Comparison of ENCODE assay signal across 8 mouse cellular contexts in genomic region chr7:45567780-45568516, GRCm38 (mm10). TPM values are rescaled to one million over a fixed set of nuclear protein-coding genes. Genes with fewer than 3 reads are reported as not detected.
A peak's percentile ranks its signal among the peaks of the same experiment; 100 is the strongest.
DNase-seq lines count a peak whose midpoint lies in the region; ATAC-seq lines count a peak whose summit lies in the region.

No protein-coding gene starts in this region.

- H3K4me2 ChIP-seq in hindbrain, embryonic 12.5 days (replicated peaks), result peak overlapping the region; percentile 82

- no peaks in the 10 kb centered on the region for H3K36me3 ChIP-seq in hindbrain, embryonic 12.5 days

- under 1% methylated on average over 24 of the region's 24 CpGs for WGBS in hindbrain, embryonic 12.5 days

- peaks cover 30% of the 10 kb centered on the region for H3K4me1 ChIP-seq in hindbrain, embryonic 12.5 days

- H3K9ac ChIP-seq in hindbrain, embryonic 12.5 days, result peak overlapping the region; percentile 61

- peak; percentile 94 for ATAC-seq in hindbrain, embryonic 12.5 days (ENCODE audit: low FRiP score)

- peak overlapping the region; percentile 47 for H3K4me3 ChIP-seq in hindbrain, embryonic 12.5 days

- H3K27me3 ChIP-seq in hindbrain, embryonic 12.5 days, result no peaks in the 10 kb centered on the region

- peak; percentile 85 for DNase-seq in T-cell, adult 2 months (ENCODE audit: low spot score)
- DNase-seq in cerebellum, postnatal 25 days, result peak; percentile 88 to 95
- peak; percentile 81 to 83 for DNase-seq in frontal cortex, postnatal 14 days (ENCODE audit: low spot score in 2 of 2)
- peak; percentile 77 to 86 for DNase-seq in layer of hippocampus, postnatal 14 days (ENCODE audit: low spot score in 2 of 2)
- DNase-seq in lung, postnatal 10 days, result peak; percentile 95
- DNase-seq in ovary, postnatal 14 days (ENCODE audit: low spot score), result peak; percentile 84
- peak; percentile 93 for DNase-seq in thymus, postnatal 14 days

- no peaks in the 10 kb centered on the region for H3K9me3 ChIP-seq in hindbrain, embryonic 12.5 days (replicated peaks)

- peak overlapping the region; percentile 71 for H3K27ac ChIP-seq in hindbrain, embryonic 12.5 days

RNA-seq across cellular contexts. Expression of gene Bcat2, which starts 2.0 kb away (rescaled TPM):
- 35.2 and 36.9 TPM in 2 replicates for polyA plus RNA-seq in hindbrain, embryonic 12.5 days (2016; fragmentation: Nextera tagmentation; extraction: Ambion mirVana)
- 10 to 100 TPM; 21.4 to 27.2 TPM for total RNA-seq in layer of hippocampus, postnatal 14 days (2021)

RNA-seq across cellular contexts. Expression of gene Hsd17b14, which starts 13.3 kb away (rescaled TPM):
- polyA plus RNA-seq in hindbrain, embryonic 12.5 days (2016; fragmentation: Nextera tagmentation; extraction: Ambion mirVana), result 0.70 and 0.79 TPM in 2 replicates
- not detected for total RNA-seq in layer of hippocampus, postnatal 14 days (2021)

RNA-seq across cellular contexts. Expression of gene Plekha4, which starts 41.8 kb away (rescaled TPM):
- polyA plus RNA-seq in hindbrain, embryonic 12.5 days (2016; fragmentation: Nextera tagmentation; extraction: Ambion mirVana), result 1.9 and 3.8 TPM in 2 replicates
- total RNA-seq in layer of hippocampus, postnatal 14 days (2021), result 1 to 10 TPM in 1 of 2 experiments, under 1 TPM in 1; 0.83 to 1.5 TPM

RNA-seq across cellular contexts. Expression of gene Ppp1r15a, which starts 41.9 kb away (rescaled TPM):
- polyA plus RNA-seq in hindbrain, embryonic 12.5 days (2016; fragmentation: Nextera tagmentation; extraction: Ambion mirVana), result 16.7 and 19.2 TPM in 2 replicates
- total RNA-seq in layer of hippocampus, postnatal 14 days (2021), result 10 to 100 TPM; 27.8 to 29.5 TPM

RNA-seq across cellular contexts. Expression of gene Fgf21, which starts 47.3 kb away (rescaled TPM):
- 0.45 TPM in 1 of 2 replicates, not detected in the other for polyA plus RNA-seq in hindbrain, embryonic 12.5 days (2016; fragmentation: Nextera tagmentation; extraction: Ambion mirVana)
- total RNA-seq in layer of hippocampus, postnatal 14 days (2021), result not detected

Comparison
In these comparisons a context has a peak if more than half of its experiments do, and no peak if none do; other contexts are left out.
1. Peak in every context shown above with its lines: DNase-seq, ATAC-seq, H3K4me3 ChIP-seq and H3K27ac ChIP-seq.